Mouse (Mus musculus): ENCODE measurements around the gene Btbd19. TPM values are rescaled to one million over a fixed set of nuclear protein-coding genes. Genes with fewer than 3 reads are reported as not detected.

Btbd19 gene
- polyA plus RNA-seq, 1 experiment from 2014 or later: 4.3 TPM

- Histone ChIP-seq H3K4me3 (ENCODE audit: low read depth, low read length) (peak overlapping the region; percentile 66), H3K9me3 (ENCODE audit: low read length) (no peaks in the 10 kb centered on the region), H3K4me1 (ENCODE audit: insufficient read depth, low read depth, low read length) (peaks cover 13% of the 10 kb centered on the region), H3K36me3 (ENCODE audit: insufficient read depth, low read length) (no peaks in the 10 kb centered on the region), H3K27me3 (replicated peaks; ENCODE audit: insufficient read depth, low read length) (no peaks in the 10 kb centered on the region), H3K9ac (replicated peaks; ENCODE audit: low read depth) (peak overlapping the region; percentile 48), H3K27ac (ENCODE audit: low read length) (peak overlapping the region; percentile 92), H3K4me2 (replicated peaks; ENCODE audit: low read depth, low read length) (peak overlapping the region; percentile 99)
- under 1% methylated on average over 69 of the region's 69 CpGs for WGBS
- ATAC-seq (peak; percentile 96), DNase-seq (ENCODE audit: low spot score) (peak; percentile 99)
- peak; percentile 95 for TF ChIP-seq EP300 (IDR thresholded peaks at IDR 0.05)
- peak; percentile 97 for TF ChIP-seq CTCF (IDR thresholded peaks at IDR 0.05)
Observed at GRCm38 (mm10) chr4:117120445-117121414, 4.8 kb downstream of the Btbd19 start.

DNA sequence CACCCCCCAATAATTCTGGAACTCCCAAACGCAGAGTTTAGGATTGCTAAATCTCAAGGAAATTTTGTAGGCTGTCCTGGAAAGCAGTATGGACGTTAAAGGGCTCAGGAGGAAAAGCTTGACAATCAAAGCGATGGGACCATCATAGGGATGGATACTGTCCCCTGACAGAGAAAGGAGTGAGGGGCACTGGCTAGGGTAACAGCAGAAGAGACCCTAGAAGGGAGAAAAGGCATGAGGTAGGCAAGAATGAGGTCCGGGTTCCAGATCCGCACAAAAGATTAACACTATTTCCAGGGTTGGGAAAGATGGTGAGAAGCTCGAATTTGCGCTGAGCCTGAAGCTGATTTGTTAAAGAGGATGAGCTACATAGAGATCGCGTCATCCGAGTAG is 5.5 kb downstream of the Btbd19 start:
- H3K27ac ChIP-seq (ENCODE audit: low read length): peak overlapping the region; percentile 92
- H3K4me1 ChIP-seq (ENCODE audit: insufficient read depth, low read depth, low read length): peaks cover 6% of the 10 kb centered on the region
- peak overlapping the region; percentile 99 for H3K4me2 ChIP-seq (replicated peaks; ENCODE audit: low read depth, low read length)
- WGBS: 3% methylated on average over 10 of the region's 10 CpGs
- TF ChIP-seq EP300 (IDR thresholded peaks at IDR 0.05) (no peak), CTCF (IDR thresholded peaks at IDR 0.05) (no peak)
- H3K9me3 ChIP-seq (ENCODE audit: low read length): no peaks in the 10 kb centered on the region
- DNase-seq (ENCODE audit: low spot score) (no peak), ATAC-seq (no peak)
- H3K9ac ChIP-seq (replicated peaks; ENCODE audit: low read depth): peak overlapping the region; percentile 39; the same call in 1 of the 2 replicates
- H3K27me3 ChIP-seq (replicated peaks; ENCODE audit: insufficient read depth, low read length): no peaks in the 10 kb centered on the region
- H3K36me3 ChIP-seq (ENCODE audit: insufficient read depth, low read length): no peaks in the 10 kb centered on the region
- peak overlapping the region; percentile 66 for H3K4me3 ChIP-seq (ENCODE audit: low read depth, low read length)

DNA sequence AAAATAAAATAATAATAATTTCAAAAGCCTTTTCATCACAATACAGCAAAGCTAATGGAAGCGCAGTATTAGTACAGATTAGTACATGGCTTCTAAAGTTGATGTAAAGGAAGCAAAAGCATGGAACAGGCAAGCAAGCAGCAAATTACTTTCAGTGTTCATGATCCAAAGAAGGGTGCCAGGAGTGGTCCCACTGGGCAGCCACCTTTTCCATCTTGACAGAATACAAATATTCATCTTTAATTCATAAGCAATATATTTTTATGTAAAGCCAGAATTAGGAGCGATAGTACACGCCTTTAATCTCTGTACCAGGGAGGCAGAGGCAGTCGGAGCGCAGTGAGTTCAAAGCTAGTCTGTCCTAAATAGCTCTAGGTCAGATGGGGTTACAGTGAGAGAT is 5.9 kb downstream of the Btbd19 start:
- peaks cover 3% of the 10 kb centered on the region; the same call in 1 of the 2 replicates for H3K4me1 ChIP-seq (ENCODE audit: insufficient read depth, low read depth, low read length)
- peak overlapping the region; percentile 92 for H3K27ac ChIP-seq (ENCODE audit: low read length)
- H3K27me3 ChIP-seq (replicated peaks; ENCODE audit: insufficient read depth, low read length): no peaks in the 10 kb centered on the region
- ATAC-seq (no peak), DNase-seq (ENCODE audit: low spot score) (no peak)
- no peaks in the 10 kb centered on the region for H3K9me3 ChIP-seq (ENCODE audit: low read length)
- H3K9ac ChIP-seq (replicated peaks; ENCODE audit: low read depth): no peak overlapping the region
- 73% methylated on average over 5 of the region's 5 CpGs for WGBS
- no peak overlapping the region for H3K4me3 ChIP-seq (ENCODE audit: low read depth, low read length)
- H3K36me3 ChIP-seq (ENCODE audit: insufficient read depth, low read length): no peaks in the 10 kb centered on the region
- TF ChIP-seq CTCF (IDR thresholded peaks at IDR 0.05): no peak
- TF ChIP-seq EP300 (IDR thresholded peaks at IDR 0.05): no peak
- peak overlapping the region; percentile 99 for H3K4me2 ChIP-seq (replicated peaks; ENCODE audit: low read depth, low read length)

DNA sequence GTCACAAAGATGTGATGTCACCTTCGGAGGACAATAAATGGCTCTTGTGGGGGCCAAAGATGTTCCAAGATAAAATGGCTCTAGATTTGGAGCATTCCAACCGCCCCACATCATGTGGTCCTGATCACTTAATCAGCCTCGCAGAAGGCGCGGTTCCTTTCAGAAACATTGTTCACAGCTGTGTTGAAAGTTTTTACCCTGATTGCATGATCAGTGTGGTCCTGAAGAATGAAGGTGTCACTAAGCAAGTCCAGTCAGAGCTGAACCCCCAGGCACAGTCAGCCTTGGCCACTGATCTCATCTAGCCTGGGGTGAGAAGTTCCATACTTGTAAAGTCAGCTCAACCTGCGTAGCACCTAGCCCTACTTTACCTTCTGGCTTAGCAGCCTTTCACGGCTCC is 7.6 kb downstream of the Btbd19 start:
- ATAC-seq (no peak), DNase-seq (ENCODE audit: low spot score) (no peak)
- no peak overlapping the region for H3K4me2 ChIP-seq (replicated peaks; ENCODE audit: low read depth, low read length)
- H3K4me1 ChIP-seq (ENCODE audit: insufficient read depth, low read depth, low read length): no peaks in the 10 kb centered on the region; the same call in 1 of the 2 replicates
- TF ChIP-seq CTCF (IDR thresholded peaks at IDR 0.05) (no peak), EP300 (IDR thresholded peaks at IDR 0.05) (no peak)
- no peaks in the 10 kb centered on the region for H3K36me3 ChIP-seq (ENCODE audit: insufficient read depth, low read length)
- WGBS: 87% methylated on average over 7 of the region's 7 CpGs
- H3K9me3 ChIP-seq (ENCODE audit: low read length): no peaks in the 10 kb centered on the region
- H3K4me3 ChIP-seq (ENCODE audit: low read depth, low read length): no peak overlapping the region
- no peak overlapping the region for H3K27ac ChIP-seq (ENCODE audit: low read length)
- H3K9ac ChIP-seq (replicated peaks; ENCODE audit: low read depth): no peak overlapping the region
- no peaks in the 10 kb centered on the region for H3K27me3 ChIP-seq (replicated peaks; ENCODE audit: insufficient read depth, low read length)

GRCm38 (mm10) chr4:117115592-117115991 is 9.9 kb downstream of the Btbd19 start:
- H3K36me3 ChIP-seq (ENCODE audit: insufficient read depth, low read length): no peaks in the 10 kb centered on the region
- DNase-seq (ENCODE audit: low spot score) (no peak), ATAC-seq (no peak)
- TF ChIP-seq CTCF (IDR thresholded peaks at IDR 0.05) (no peak), EP300 (IDR thresholded peaks at IDR 0.05) (no peak)
- no peak overlapping the region for H3K9ac ChIP-seq (replicated peaks; ENCODE audit: low read depth)
- no peak overlapping the region for H3K4me3 ChIP-seq (ENCODE audit: low read depth, low read length)
- 87% methylated on average over 5 of the region's 5 CpGs for WGBS
- H3K27ac ChIP-seq (ENCODE audit: low read length): no peak overlapping the region
- no peaks in the 10 kb centered on the region; the same call in 1 of the 2 replicates for H3K4me1 ChIP-seq (ENCODE audit: insufficient read depth, low read depth, low read length)
- H3K27me3 ChIP-seq (replicated peaks; ENCODE audit: insufficient read depth, low read length): no peaks in the 10 kb centered on the region
- H3K4me2 ChIP-seq (replicated peaks; ENCODE audit: low read depth, low read length): no peak overlapping the region
- H3K9me3 ChIP-seq (ENCODE audit: low read length): no peaks in the 10 kb centered on the region

DNA sequence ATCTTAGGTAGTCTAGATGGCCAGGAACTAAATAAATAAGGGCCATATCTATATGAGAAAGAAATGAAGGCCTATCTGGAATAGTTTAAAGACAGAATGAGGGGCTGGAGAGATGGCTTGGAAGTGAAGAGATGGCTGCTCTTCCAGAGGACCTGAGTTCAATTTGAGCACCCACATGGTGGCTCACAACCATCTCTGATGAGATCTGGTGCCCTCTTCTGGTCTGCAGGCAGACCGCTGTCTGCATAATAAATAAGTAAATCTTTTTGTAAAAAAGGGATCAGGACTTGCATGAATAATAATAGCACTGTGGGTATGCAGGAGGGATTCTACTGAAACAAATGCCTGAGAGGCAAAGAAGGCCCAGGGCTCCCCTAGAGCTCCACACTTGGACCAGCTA is 12.3 kb downstream of the Btbd19 start:
- Histone ChIP-seq H3K27ac (ENCODE audit: low read length) (no peak overlapping the region), H3K9me3 (ENCODE audit: low read length) (no peaks in the 10 kb centered on the region), H3K36me3 (ENCODE audit: insufficient read depth, low read length) (no peaks in the 10 kb centered on the region), H3K9ac (replicated peaks; ENCODE audit: low read depth) (no peak overlapping the region), H3K4me3 (ENCODE audit: low read depth, low read length) (no peak overlapping the region), H3K27me3 (replicated peaks; ENCODE audit: insufficient read depth, low read length) (no peaks in the 10 kb centered on the region), H3K4me1 (ENCODE audit: insufficient read depth, low read depth, low read length) (no peaks in the 10 kb centered on the region), H3K4me2 (replicated peaks; ENCODE audit: low read depth, low read length) (no peak overlapping the region)
- ATAC-seq (no peak), DNase-seq (ENCODE audit: low spot score) (no peak)
- 94% methylated on average over 1 of the region's 1 CpGs for WGBS
- TF ChIP-seq CTCF (IDR thresholded peaks at IDR 0.05) (no peak), EP300 (IDR thresholded peaks at IDR 0.05) (no peak)

All from lung, postnatal 0 days (tissue).